Mouse (Mus musculus) olfactory bulb, adult 2 months (tissue): ENCODE measurements at regions not wholly inside any gene's neighbourhood (a gene's known extent, or its start where the extent isn't known, plus 50 kb on each side); places are given as distances from the start of the nearest gene placed in this dataset.

ENCODE experiments used
- H3K27ac ChIP-seq: fragments of 200-500 bp; 2 replicates; pipeline ENCODE4 v1.5.1; 2012; ENCODE audit warnings: low read depth, low read length; ENCODE audit not compliant: insufficient read depth
- H3K4me1 ChIP-seq: fragments of 200-500 bp; 2 replicates; pipeline ENCODE4 v1.6.1; 2012; ENCODE audit warnings: low read length; ENCODE audit not compliant: control insufficient read depth, insufficient read depth
- H3K4me3 ChIP-seq: fragments of 200-500 bp; 2 replicates; pipeline ENCODE4 v1.5.1; 2012; ENCODE audit warnings: mild to moderate bottlenecking, low read depth, low read length, moderate library complexity; ENCODE audit not compliant: insufficient read depth
- CTCF ChIP-seq: fragments of 200-500 bp; IDR thresholded peaks from 2 replicates; pipeline ENCODE4 v1.5.1; 2012; ENCODE audit warnings: low read depth, mild to moderate bottlenecking, low read length, moderate library complexity; ENCODE audit not compliant: insufficient read depth
- POLR2A ChIP-seq: fragments of 200-500 bp; IDR thresholded peaks from 2 replicates; pipeline ENCODE4 v1.6.1; 2012; ENCODE audit warnings: mild to moderate bottlenecking, low read depth, low read length, moderate library complexity; ENCODE audit not compliant: insufficient read depth
- WGBS: fragments of 180-500 bp; shearing (Covaris S2); methylation state at CpG from one replicate; pipeline ENCODE4 v1.1.7; 2018; 5-methylcytosine and 5-hydroxymethylcytosine counted together

DNA sequence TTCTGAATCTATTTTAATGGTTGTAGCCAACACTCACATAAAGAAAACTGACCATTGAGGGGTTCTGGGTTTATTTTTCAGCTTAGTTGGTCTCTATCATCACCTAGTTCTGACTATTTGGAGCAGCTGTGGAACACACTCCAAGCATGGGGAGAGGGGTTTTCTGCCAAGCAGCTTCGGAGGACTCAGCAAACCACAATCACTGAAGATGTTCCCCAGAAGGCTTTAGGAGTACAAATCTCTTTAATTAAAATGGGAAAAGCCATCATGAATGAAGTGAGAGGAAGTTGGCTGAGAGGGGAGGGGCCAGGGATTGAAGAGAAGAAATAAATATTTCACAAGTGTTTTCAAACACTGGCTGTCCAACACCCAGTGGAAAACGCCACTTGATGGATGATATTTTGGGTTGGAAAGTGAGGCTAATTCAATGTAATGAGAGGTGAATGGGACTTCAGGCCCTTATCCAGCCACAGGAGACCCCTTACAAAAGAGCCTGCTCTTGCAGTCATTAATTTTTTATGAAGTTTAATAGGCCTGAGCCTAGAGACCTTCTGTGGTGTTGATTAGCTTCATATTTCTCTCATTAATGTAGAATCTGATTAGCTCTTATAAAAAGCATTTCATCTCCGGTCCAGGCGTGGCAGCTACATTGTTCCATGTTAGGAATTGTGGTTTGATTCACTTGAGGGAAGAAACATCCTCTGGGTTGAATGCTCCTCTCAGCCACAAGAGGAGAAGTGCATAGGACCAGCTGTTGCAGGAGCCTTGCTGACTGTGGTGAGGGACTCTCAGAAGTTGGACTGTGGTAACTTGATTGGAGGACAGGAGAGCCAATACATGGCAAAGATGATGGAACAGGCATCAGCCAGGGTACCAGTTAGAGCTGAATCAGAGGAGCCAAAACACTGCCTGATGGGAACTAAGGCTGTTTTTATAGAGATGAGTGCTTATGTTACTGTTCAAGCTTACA, 598.1 kb upstream of the Camk1g start:
- Histone ChIP-seq H3K4me1 (no peaks in the 10 kb centered on the region), H3K27ac (no peak overlapping the region), H3K4me3 (no peak overlapping the region)
- WGBS: 92% methylated on average over 4 of the region's 4 CpGs
- TF ChIP-seq CTCF (no peak), POLR2A (no peak)

GRCm38 (mm10) chr1:193966652-193967555, 596.8 kb upstream of the Camk1g start:
- no peak overlapping the region for H3K4me3 ChIP-seq
- TF ChIP-seq POLR2A (no peak), CTCF (no peak)
- H3K27ac ChIP-seq: no peak overlapping the region
- no peaks in the 10 kb centered on the region for H3K4me1 ChIP-seq
- 86% methylated on average over 1 of the region's 1 CpGs for WGBS

GRCm38 (mm10) chr1:193965278-193965677, 595.2 kb upstream of the Camk1g start:
- no peaks in the 10 kb centered on the region for H3K4me1 ChIP-seq
- no peak overlapping the region for H3K27ac ChIP-seq
- WGBS: 95% methylated on average over 1 of the region's 1 CpGs
- H3K4me3 ChIP-seq: no peak overlapping the region
- TF ChIP-seq POLR2A (no peak), CTCF (no peak)

DNA sequence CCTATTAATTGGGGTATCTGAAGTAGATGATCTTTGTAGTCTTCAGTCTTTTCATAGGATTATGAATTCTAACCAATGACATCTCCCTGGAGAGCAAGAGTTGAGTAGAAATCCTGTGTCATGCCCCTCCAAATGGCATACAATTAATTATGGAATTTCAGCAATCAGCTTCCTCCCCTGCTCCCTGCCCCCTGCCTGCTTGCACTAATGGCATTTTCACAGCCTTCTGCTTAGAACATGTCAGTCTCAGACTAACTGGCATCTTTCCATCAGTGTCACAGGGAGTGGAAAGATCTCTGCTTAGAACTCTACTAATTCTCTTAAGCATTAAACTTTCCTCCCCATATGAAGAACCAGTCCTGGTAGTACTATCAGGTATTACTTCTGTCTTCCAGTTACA, 581.8 kb upstream of the Camk1g start:
- TF ChIP-seq POLR2A (no peak), CTCF (no peak)
- H3K4me3 ChIP-seq: no peak overlapping the region
- no peak overlapping the region for H3K27ac ChIP-seq
- no peaks in the 10 kb centered on the region for H3K4me1 ChIP-seq

DNA sequence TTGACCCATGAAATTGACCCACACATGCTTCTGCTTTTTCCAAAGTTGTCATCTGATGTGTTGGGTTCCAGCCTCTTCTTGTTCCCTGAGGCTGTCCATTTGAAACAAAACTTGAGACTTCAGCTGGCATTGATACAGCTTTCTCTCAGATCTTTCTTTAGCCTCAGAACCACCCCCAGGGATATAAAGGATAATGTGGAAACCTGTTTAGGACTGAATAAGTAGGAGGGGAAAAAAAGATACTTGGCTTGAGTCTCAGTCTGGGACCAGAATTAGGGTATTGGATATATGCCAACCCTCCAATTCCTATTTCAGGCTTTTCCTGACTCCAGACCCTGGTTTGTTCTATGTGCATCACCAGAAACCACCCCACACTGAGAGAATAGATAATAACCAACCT, 579.7 kb upstream of the Camk1g start:
- H3K4me1 ChIP-seq: no peaks in the 10 kb centered on the region
- no peak for TF ChIP-seq CTCF
- no peak for TF ChIP-seq POLR2A
- no peak overlapping the region for H3K4me3 ChIP-seq
- H3K27ac ChIP-seq: no peak overlapping the region

DNA sequence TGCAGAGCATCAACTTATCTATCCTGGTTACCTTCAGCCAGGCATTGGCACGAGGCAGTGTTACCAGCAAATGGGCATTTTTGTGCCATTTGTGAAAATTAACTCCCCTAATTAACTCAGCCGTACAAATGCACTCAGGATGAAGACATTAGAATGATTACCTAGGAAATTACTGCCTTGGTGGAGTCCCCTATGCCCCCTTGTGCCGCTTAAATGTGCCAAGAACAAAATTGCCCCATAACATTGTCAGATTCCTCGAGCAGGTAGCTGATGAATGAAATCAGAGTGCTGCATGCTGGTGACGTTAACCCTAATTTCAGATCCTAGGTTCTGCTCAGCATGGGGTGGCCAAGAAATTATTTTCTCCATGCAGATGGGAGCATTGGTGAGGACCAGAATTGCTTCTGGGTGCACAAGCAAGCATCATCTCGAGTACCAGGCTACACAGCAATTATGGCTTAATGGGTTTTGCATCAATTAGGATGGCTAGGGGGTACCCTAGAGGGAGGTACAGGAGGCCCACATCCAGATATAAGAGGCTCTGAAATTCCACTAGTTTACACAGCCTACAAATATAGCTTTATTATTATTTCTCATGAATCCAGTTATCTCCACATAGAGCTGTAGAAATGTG, 577.0 kb upstream of the Camk1g start:
- Histone ChIP-seq H3K27ac (no peak overlapping the region), H3K4me3 (no peak overlapping the region), H3K4me1 (no peaks in the 10 kb centered on the region)
- 68% methylated on average over 6 of the region's 6 CpGs for WGBS
- no peak for TF ChIP-seq CTCF
- no peak for TF ChIP-seq POLR2A

DNA sequence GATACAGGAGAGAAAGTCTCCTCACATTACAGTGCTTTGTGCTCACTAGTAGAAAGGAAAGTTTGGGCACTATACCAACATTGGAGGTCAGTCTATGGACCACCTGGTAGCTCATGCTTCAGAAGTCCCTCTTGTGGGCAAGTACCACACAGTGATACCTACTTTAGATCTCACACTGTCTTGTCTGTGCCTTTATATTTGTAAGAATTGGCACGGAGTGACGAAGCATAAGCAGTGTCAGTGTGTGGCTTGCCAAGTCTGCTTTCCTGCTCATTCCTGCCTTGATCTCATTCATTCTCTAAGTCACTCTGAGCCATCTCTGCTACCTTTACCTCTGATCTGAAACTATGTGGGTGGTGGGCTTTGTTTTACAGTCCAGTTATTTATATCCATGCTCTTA, 565.9 kb upstream of the Camk1g start:
- Histone ChIP-seq H3K27ac (no peak overlapping the region), H3K4me3 (no peak overlapping the region), H3K4me1 (no peaks in the 10 kb centered on the region)
- 71% methylated on average over 2 of the region's 2 CpGs for WGBS
- TF ChIP-seq POLR2A: no peak
- TF ChIP-seq CTCF: no peak

DNA sequence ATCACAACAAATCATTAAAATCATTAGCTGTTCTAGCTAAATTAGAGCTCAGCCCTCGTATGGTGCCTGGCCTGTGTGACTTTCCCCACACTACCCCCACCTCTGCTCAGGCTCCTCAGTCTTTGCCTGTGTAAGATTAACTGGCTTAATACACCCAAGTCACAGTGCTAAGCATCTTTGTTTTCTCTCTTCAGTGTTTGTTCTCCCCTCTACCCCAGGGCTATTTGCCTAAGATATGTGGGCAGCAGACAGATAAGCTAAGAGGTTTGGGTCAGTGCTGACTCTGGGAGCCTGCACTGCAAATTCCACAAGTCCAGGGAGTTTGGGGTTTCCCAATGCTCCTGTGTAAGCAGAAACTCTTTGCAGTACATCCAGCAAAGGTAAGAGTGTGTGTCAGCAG, 564.2 kb upstream of the Camk1g start:
- TF ChIP-seq CTCF: no peak
- no peak for TF ChIP-seq POLR2A
- Histone ChIP-seq H3K4me3 (no peak overlapping the region), H3K27ac (no peak overlapping the region), H3K4me1 (no peaks in the 10 kb centered on the region)
- 67% methylated on average over 1 of the region's 1 CpGs for WGBS
